Mouse (Mus musculus) c-Kit-positive CD71-positive TER-119-negative erythroid progenitor cells, embryonic 14.5 days (primary cell): ENCODE data around the gene Sept3.

Experiments
- DNase-seq: peaks from one replicate; pipeline ENCODE4 v3.0.0-alpha.2; 2013; ENCODE audit warnings: low read depth

Sept3 gene

DNA sequence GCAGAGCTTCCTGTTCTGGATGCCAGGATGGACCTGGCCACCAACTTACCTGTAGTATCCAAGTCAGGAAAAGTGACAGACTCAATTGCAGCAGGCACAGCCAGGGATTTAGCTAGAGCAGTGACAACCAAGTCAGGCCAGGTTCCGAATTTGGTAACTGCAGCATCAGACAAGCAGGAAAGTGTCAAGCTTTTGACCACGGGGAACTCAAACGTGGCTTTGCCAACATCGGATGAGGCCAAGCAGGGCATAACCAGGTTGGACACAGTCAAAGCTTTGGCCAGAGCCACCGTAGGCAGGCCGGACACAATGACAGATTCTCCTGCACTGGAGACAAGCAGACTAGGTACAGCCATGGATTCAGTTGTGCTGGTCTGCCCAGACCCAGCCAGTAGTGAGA lies 2.4 kb upstream of the Sept3 start:
- DNase-seq, result no peak

DNA sequence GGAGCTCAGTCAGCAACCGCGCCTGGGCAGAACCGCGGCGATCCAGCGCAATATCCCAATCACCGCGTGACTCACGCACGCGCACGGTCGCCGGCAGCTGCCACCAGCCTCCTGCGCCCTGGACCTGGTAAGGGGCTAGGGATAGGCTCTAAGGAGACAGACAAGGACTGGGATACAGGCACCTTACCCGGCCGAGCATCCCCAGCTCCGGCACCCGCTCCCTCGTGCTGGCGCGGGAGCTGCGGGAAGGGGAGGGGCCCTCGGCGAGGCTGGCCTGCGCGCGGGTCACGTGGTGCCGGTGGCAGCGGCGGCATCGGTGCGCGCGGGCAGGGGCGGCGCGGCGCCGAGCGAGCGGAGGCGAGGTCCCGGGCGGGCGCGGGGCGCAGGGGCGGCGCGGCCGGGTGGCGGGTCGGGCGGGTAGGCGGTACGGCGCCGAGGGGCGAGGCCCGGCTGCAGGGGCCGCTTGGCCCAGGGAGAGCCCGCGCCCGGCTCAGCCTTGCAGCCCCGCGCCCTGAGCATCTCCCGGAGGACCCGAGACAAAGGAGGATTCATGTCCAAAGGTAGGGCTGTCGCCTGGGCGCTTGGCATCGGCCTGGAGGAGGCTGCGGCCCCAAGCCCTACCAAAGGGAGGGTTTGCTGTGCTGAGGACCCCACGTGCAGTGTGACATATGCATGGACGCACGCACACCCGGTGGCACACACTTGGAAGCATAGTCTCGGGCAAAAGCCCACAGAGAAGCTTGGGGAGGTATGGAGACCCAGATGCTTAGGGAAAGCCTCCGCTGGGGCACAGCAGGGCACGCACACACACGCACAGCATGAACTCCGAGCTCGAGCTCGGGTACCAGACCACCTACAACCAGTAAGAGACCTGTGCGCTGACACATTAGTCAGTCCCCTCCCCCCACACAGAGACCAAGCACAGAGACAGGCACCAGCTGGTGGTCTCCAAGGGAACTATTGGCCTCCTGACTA lies 521 bp downstream of the Sept3 start:
- no peak for DNase-seq

- DNase-seq, result no peak
Observed at GRCm38 (mm10) chr15:82277591-82277990, 2.9 kb downstream of the Sept3 start.

DNA sequence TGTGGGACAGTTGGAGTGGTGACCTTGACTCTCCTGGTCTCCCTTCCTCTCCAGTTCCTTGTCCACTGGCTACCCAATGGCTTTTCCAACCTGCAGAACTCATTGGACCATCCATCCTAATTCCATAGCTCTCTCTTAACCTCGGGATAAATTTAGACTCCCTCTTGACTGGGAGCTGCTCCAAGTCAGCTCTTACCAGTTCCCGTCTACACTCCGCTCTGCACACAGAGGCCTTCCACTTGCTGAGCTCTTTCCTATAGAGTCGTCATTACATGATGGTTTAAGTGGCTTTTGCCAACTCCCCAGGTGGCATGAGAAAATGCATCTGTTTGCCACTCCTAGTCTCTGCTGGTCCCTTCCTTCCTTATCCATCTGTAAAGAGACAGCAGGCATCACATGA lies 5.9 kb downstream of the Sept3 start:
- DNase-seq, result no peak

- no peak for DNase-seq
Observed at GRCm38 (mm10) chr15:82286157-82286556, 11.5 kb downstream of the Sept3 start.

GRCm38 (mm10) chr15:82290252-82290651 lies 15.6 kb downstream of the Sept3 start:
- no peak for DNase-seq

DNA sequence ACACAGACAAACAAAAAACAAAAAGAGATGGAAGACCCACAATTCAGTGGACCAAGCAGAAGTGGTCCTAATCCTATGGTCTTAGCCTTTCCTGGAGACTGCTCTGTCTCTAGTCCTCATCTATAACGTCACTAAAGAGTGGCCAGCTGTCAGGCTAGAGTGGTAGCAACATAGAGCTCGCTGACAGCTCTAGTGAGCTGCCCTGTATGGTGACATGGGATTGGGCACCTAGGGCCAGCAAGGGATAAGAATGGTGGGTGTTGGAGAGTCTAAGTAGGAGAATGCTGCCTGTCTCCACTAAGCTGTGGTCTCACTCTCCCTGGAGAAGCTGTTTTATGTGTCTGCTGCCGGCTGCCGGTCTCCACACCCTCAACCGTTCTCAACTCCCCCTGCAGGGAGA lies 18.2 kb downstream of the Sept3 start:
- no peak for DNase-seq

DNA sequence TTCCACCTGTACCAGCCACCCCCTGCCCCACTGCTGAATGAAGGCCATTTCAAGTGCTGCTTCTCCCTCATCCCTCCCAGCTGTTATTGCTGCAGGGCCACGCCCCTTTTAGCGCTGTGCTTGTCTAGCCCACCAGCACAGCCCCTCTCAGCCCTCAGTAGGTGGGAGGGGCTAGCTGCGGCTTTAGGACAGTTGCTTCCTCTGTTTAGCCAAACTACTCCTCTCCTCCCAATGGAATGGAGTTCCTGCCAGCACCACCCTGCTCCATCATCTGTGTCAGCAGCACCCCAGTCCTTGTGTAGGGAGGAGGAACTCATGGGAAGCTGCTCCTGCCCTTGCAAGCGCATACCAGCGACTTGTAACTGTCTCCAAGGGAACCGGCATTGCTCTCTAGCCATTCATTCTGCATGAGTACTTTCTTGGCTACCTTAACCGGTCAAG lies 18.6 kb downstream of the Sept3 start:
- no peak for DNase-seq

DNA sequence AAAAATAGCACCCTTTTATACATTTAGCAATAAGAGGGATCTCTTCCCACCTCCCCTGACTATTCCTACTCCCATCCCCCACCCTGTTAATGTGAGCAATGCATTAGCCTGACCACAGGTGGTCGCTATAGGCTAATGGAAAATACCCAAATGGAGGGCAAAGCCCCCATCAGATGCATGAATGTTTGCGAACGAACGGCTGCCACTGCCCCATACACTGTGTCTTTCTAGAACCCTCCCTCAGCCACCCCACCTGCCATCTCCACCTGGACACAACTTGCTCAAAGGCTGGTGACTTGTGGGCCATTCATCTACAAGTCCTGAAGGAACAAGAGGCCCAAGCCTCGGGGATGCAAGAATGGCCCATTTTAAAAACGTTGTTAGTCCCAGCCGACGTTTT lies 19.4 kb downstream of the Sept3 start:
- no peak for DNase-seq

- no peak for DNase-seq
Observed at GRCm38 (mm10) chr15:82298764-82299561, 24.3 kb downstream of the Sept3 start, which contains the start of gene Wbp2nl. TSS of gene Wbp2nl (plus strand) at chr15:82298954.

DNA sequence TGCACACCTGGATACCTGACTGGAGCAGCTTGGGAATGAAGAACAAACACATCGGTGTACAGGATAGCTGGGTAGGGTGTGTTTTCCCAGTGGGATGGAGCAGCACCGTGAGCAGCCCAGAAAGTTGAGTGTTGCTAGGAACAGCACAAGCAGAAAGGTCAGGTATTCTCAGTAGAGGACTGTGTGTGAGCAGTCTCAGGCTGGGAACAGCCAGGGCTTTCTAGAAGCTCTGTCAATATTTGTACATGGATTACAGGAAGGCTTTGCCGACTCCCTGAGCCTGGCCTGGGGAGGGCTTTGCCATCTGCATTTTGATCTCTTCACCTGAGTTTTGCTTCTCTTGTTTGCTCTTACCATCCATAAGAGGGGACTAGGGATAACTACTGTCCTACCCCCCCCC lies 32.4 kb downstream of the Sept3 start:
- DNase-seq, result no peak

GRCm38 (mm10) chr15:82308416-82308815 lies 33.7 kb downstream of the Sept3 start:
- no peak for DNase-seq

DNA sequence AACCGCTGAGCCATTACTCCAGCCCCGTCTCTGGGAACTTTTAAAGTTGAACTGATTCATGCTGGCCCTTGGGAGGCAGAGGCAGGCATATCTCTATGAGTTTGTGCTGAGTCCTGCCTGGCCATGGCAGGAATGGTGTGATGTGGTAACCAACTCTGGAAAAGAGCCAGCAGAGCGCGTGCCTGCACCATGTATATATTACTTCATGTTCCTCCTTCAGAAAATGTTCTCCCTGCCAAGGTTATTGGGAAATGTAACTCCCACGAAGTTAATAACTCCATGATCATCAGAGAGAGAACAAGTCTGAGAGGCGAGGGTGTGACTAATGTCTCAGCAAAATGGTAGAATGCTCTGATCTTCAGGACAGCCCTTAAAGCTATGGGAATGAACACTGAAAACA lies 43.1 kb downstream of the Sept3 start:
- DNase-seq, result no peak

DNA sequence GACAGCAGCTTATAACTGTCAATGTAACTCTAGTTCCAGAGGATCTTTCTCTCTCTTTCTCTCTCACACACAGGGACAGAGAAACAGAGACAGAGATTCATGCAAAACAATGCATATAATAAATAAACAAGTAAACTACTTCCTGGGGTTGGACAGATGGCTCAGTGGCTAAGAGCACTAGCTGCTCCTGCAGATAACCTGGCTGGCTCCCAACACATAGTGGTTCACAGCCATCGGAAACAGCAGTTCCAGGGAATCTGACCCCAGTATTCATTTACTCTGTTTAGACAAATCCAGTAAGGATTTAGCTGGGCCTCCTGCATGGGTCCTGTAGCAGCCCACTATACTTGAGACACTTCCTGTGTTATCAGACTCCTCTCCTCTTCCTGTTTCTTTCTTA lies 44.9 kb downstream of the Sept3 start:
- no peak for DNase-seq

GRCm38 (mm10) chr15:82322195-82322594 lies 47.5 kb downstream of the Sept3 start:
- no peak for DNase-seq

DNA sequence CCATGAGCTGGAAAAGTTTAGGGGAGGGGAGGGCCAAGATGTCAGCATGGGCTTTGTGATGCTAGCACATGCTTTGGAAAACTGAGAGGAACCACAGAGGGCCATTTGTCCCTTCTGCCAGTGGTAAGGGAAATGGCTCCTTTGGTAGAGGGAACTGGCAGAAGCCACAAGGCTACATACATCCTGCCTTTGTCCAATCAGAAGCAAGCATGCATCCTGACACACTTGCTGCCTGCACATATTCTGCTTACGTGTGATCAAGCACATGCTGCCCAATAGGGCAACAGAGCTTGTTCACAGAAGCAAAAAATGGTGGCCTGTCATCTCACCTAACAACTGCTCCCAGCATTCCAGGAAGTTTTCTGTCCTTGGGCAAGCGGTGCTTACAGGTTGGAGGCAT lies 50.7 kb downstream of the Sept3 start:
- no peak for DNase-seq

- no peak for DNase-seq
Observed at GRCm38 (mm10) chr15:82335194-82335593, 60.5 kb downstream of the Sept3 start.

GRCm38 (mm10) chr15:82336629-82337028 lies 61.9 kb downstream of the Sept3 start:
- DNase-seq, result no peak

DNA sequence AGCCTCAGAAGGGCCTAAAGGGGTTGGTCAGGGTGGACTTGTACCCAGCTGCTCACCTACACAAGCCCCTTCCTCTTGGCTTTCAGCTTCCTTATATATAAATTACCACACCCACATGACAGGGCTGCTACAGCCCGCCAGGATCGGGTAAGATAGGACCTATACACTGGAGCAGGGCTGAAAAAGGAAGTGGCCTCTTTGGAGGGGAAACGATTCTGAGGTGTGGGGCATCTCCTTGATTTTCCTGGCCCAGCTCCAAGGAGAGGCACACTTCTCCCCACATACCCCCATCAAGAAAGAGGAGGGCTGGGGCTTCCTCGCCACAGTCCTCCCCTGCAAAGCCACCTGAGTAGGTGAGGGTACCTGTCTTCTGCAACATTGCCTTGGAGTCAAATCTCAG lies 63.2 kb downstream of the Sept3 start:
- DNase-seq, result no peak

DNA sequence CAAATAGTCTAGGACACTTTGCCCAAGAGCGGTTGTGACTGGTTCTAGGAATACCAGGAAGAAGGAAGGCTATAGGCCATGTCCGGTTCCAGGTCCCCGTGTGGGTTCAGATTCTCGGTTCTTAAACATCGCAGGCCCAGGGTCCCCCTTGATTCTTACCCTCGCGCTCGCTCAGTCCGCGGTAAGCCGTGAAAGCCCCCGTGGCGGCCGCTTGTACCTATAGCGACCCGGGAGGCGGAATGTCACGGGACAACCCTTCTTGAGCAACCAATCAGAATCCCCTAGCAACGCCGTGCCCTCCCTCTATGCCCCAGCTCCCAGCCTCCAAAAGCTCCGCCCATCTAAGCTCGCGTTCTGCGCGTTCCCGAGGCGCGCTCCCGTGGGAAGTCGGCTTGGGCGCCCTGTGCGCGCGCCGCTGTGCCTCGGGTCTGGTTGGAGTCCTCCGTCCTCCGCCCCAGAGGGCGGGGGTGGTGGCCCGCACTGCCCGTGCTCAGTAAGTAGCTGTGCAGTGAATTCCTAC lies 64.0 kb downstream of the Sept3 start, which contains the start of the genes Naga, Pheta2 and Smdt1:
Naga (minus strand) TSS at position 333 of the 520 bp plus-strand sequence.
Pheta2 (plus strand) TSS at position 350 of the 520 bp plus-strand sequence.
Smdt1 (plus strand) TSS at position 367 of the 520 bp plus-strand sequence.
- DNase-seq, result peak; percentile 99

- no peak for DNase-seq
Observed at GRCm38 (mm10) chr15:82339150-82339549, 64.5 kb downstream of the Sept3 start.

GRCm38 (mm10) chr15:82339634-82340254 lies 65.1 kb downstream of the Sept3 start:
- DNase-seq, result no peak
